Mouse (Mus musculus) intestine, embryonic 16.5 days (tissue): ENCODE data around the gene Lrrc52. TPM values are rescaled to one million over a fixed set of nuclear protein-coding genes. Genes with fewer than 3 reads are reported as not detected.

ENCODE experiments used
- ATAC-seq: fragments of 200-750 bp; cut with Nextera tagmentation; 2 replicates; pipeline ENCODE4 v1.8.0; 2017; ENCODE audit warnings: moderate TSS enrichment, moderate library complexity
- H3K27ac ChIP-seq: fragments of 300-500 bp; sonication (generic); 2 replicates; pipeline ENCODE4 v1.5.1; 2014; ENCODE audit warnings: mild to moderate bottlenecking, low read length
- H3K27me3 ChIP-seq: fragments of 300-500 bp; sonication (generic); replicated peaks from 2 replicates; pipeline ENCODE4 v1.6.1; 2014; ENCODE audit warnings: low read length, control low read depth, mixed read lengths; ENCODE audit not compliant: control insufficient read depth, insufficient read depth
- H3K36me3 ChIP-seq: fragments of 300-500 bp; sonication (generic); 2 replicates; pipeline ENCODE4 v1.6.1; 2014; ENCODE audit warnings: low read length, control low read depth; ENCODE audit not compliant: control insufficient read depth, insufficient read depth
- H3K4me1 ChIP-seq: fragments of 300-500 bp; sonication (generic); 2 replicates; pipeline ENCODE4 v1.6.1; 2014; ENCODE audit warnings: low read length, control low read depth, mixed read lengths; ENCODE audit not compliant: control insufficient read depth, insufficient read depth
- H3K4me2 ChIP-seq: fragments of 300-500 bp; sonication (generic); 2 replicates; pipeline ENCODE4 v1.6.1; 2014; ENCODE audit warnings: low read depth, low read length, control low read depth
- H3K4me3 ChIP-seq: fragments of 300-500 bp; sonication (generic); 2 replicates; pipeline ENCODE4 v1.5.1; 2014; ENCODE audit warnings: mild to moderate bottlenecking, low read length
- H3K9ac ChIP-seq: fragments of 300-500 bp; sonication (generic); 2 replicates; pipeline ENCODE4 v1.6.1; 2014; ENCODE audit warnings: low read depth, low read length
- H3K9me3 ChIP-seq: fragments of 300-500 bp; sonication (generic); 2 replicates; pipeline ENCODE4 v1.6.1; 2016; ENCODE audit warnings: low read length, control low read depth; ENCODE audit not compliant: control insufficient read depth
- WGBS: fragments of 180-500 bp; shearing (Covaris S2); extraction: QIAGEN DNeasy Blood & Tissue Kit; methylation state at CpG from one replicate; pipeline ENCODE4 v1.1.7; 2014; 5-methylcytosine and 5-hydroxymethylcytosine counted together
- polyA plus RNA-seq: library from polyadenylated mRNA; unstranded; fragments of >200 nt; fragmentation: Nextera tagmentation; extraction: Ambion mirVana; gene quantifications from 2 replicates; pipeline ENCODE4 v1.2.1, GENCODE M21; 2015

Gene Lrrc52
- polyA plus RNA-seq, result 0.15 TPM in 1 of 2 replicates, not detected in the other

GRCm38 (mm10) chr1:167466765-167467426 lies at the start of gene Lrrc52:
Gene Lrrc52 (minus strand): TSS chr1:167466780.
- 28% methylated on average over 9 of the region's 9 CpGs for WGBS
- H3K36me3 ChIP-seq, result no peaks in the 10 kb centered on the region
- ATAC-seq, result no peak
- no peaks in the 10 kb centered on the region for H3K4me1 ChIP-seq
- H3K4me2 ChIP-seq, result no peak within 1 kb of the TSS
- no peak within 1 kb of the TSS for H3K4me3 ChIP-seq
- H3K27me3 ChIP-seq, result no peaks in the 10 kb centered on the region
- no peaks in the 10 kb centered on the region for H3K9me3 ChIP-seq
- no peak within 1 kb of the TSS for H3K9ac ChIP-seq
- no peak within 1 kb of the TSS for H3K27ac ChIP-seq

GRCm38 (mm10) chr1:167511621-167512020 lies 45.0 kb upstream of the Lrrc52 start:
- Histone ChIP-seq H3K4me2 (no peak overlapping the region), H3K9ac (no peak overlapping the region), H3K27ac (no peak overlapping the region), H3K4me1 (no peaks in the 10 kb centered on the region), H3K27me3 (no peaks in the 10 kb centered on the region), H3K9me3 (no peaks in the 10 kb centered on the region), H3K36me3 (no peaks in the 10 kb centered on the region), H3K4me3 (no peak overlapping the region)
- no peak for ATAC-seq
- WGBS, result 88% methylated on average over 9 of the region's 9 CpGs

- WGBS, result 67% methylated on average over 7 of the region's 7 CpGs
- H3K4me1 ChIP-seq, result no peaks in the 10 kb centered on the region
- no peak overlapping the region for H3K4me3 ChIP-seq
- no peaks in the 10 kb centered on the region for H3K27me3 ChIP-seq
- H3K27ac ChIP-seq, result no peak overlapping the region
- no peaks in the 10 kb centered on the region for H3K9me3 ChIP-seq
- no peak for ATAC-seq
- no peak overlapping the region for H3K4me2 ChIP-seq
- H3K9ac ChIP-seq, result no peak overlapping the region
- no peaks in the 10 kb centered on the region for H3K36me3 ChIP-seq
These were observed 39.5 kb upstream of the Lrrc52 start for GRCm38 (mm10) chr1:167506048-167506447.

DNA sequence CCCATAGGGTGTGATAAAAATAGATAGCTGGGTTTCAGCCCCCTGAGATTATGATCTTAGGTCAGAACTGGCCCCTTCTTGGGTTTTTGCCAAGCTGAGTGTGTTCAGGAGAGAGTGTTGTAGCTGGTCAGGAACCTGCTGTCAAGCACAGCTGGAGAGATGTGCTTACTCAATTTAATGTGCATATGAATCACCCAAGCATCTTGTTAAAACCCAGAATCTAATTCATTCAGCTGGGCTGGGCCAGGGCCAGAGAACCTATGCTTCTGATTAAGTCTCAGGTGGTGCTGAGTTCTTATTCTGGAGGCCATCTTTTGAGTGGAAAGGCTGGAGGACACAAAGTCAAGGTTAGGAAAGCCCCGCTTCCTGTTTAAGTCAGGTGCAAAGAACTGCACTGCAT lies 38.8 kb upstream of the Lrrc52 start:
- no peak overlapping the region for H3K4me2 ChIP-seq
- no peaks in the 10 kb centered on the region for H3K36me3 ChIP-seq
- no peaks in the 10 kb centered on the region for H3K4me1 ChIP-seq

GRCm38 (mm10) chr1:167499097-167499850 lies 32.7 kb upstream of the Lrrc52 start:
- no peak for ATAC-seq
- no peak overlapping the region for H3K9ac ChIP-seq
- H3K9me3 ChIP-seq, result no peaks in the 10 kb centered on the region
- no peak overlapping the region for H3K4me2 ChIP-seq
- H3K4me3 ChIP-seq, result no peak overlapping the region
- WGBS, result 46% methylated on average over 12 of the region's 12 CpGs
- H3K27me3 ChIP-seq, result no peaks in the 10 kb centered on the region
- H3K27ac ChIP-seq, result no peak overlapping the region
- H3K4me1 ChIP-seq, result no peaks in the 10 kb centered on the region
- H3K36me3 ChIP-seq, result no peaks in the 10 kb centered on the region

More for the DNA sequence above, 38.8 kb upstream of the Lrrc52 start:
- Histone ChIP-seq H3K27ac (no peak overlapping the region), H3K4me3 (no peak overlapping the region), H3K9me3 (no peaks in the 10 kb centered on the region), H3K9ac (no peak overlapping the region), H3K27me3 (no peaks in the 10 kb centered on the region)
- 79% methylated on average over 1 of the region's 1 CpGs for WGBS
- ATAC-seq, result no peak

- Histone ChIP-seq H3K27me3 (no peaks in the 10 kb centered on the region), H3K9me3 (no peaks in the 10 kb centered on the region), H3K9ac (no peak overlapping the region), H3K27ac (no peak overlapping the region), H3K4me2 (no peak overlapping the region), H3K36me3 (no peaks in the 10 kb centered on the region), H3K4me3 (no peak overlapping the region), H3K4me1 (no peaks in the 10 kb centered on the region)
- no peak for ATAC-seq
- WGBS, result 55% methylated on average over 10 of the region's 10 CpGs
These were observed 31.4 kb upstream of the Lrrc52 start for GRCm38 (mm10) chr1:167497991-167498390.

- 39% methylated on average over 3 of the region's 3 CpGs for WGBS
- no peaks in the 10 kb centered on the region for H3K36me3 ChIP-seq
- ATAC-seq, result no peak
These were observed 31.0 kb upstream of the Lrrc52 start for GRCm38 (mm10) chr1:167497560-167497959.

GRCm38 (mm10) chr1:167491501-167491900 lies 24.9 kb upstream of the Lrrc52 start:
- Histone ChIP-seq H3K36me3 (no peaks in the 10 kb centered on the region), H3K27ac (no peak overlapping the region), H3K4me1 (no peaks in the 10 kb centered on the region), H3K27me3 (no peaks in the 10 kb centered on the region), H3K4me3 (no peak overlapping the region), H3K9me3 (no peaks in the 10 kb centered on the region), H3K4me2 (no peak overlapping the region), H3K9ac (no peak overlapping the region)
- 79% methylated on average over 7 of the region's 7 CpGs for WGBS
- ATAC-seq, result no peak

More at GRCm38 (mm10) chr1:167497560-167497959, 31.0 kb upstream of the Lrrc52 start:
- H3K4me2 ChIP-seq, result no peak overlapping the region
- no peak overlapping the region for H3K27ac ChIP-seq
- H3K4me3 ChIP-seq, result no peak overlapping the region
- H3K4me1 ChIP-seq, result no peaks in the 10 kb centered on the region
- no peak overlapping the region for H3K9ac ChIP-seq
- no peaks in the 10 kb centered on the region for H3K9me3 ChIP-seq
- no peaks in the 10 kb centered on the region for H3K27me3 ChIP-seq

- no peaks in the 10 kb centered on the region for H3K4me1 ChIP-seq
- no peaks in the 10 kb centered on the region for H3K27me3 ChIP-seq
- no peaks in the 10 kb centered on the region for H3K36me3 ChIP-seq
- H3K4me2 ChIP-seq, result no peak overlapping the region
- H3K9ac ChIP-seq, result no peak overlapping the region
- WGBS, result 90% methylated on average over 5 of the region's 5 CpGs
- H3K9me3 ChIP-seq, result no peaks in the 10 kb centered on the region
- no peak overlapping the region for H3K4me3 ChIP-seq
- no peak overlapping the region for H3K27ac ChIP-seq
- no peak for ATAC-seq
These were observed 21.4 kb upstream of the Lrrc52 start for GRCm38 (mm10) chr1:167487933-167488332.
